Mouse (Mus musculus) embryonic fibroblast, embryonic 13.5 days (primary cell): ENCODE results near the gene Esyt2.

ENCODE experiments used
- CTCF ChIP-seq: IDR thresholded peaks from 2 replicates; pipeline ENCODE4 v1.5.1; 2011; ENCODE audit warnings: mild to moderate bottlenecking, control low read depth, low read length, moderate library complexity, borderline replicate concordance; ENCODE audit not compliant: insufficient read depth
- POLR2A ChIP-seq: IDR thresholded peaks from 2 replicates; pipeline ENCODE4 v1.6.1; 2011; ENCODE audit warnings: low read depth, mild to moderate bottlenecking, control low read depth, low read length, moderate library complexity

DNA sequence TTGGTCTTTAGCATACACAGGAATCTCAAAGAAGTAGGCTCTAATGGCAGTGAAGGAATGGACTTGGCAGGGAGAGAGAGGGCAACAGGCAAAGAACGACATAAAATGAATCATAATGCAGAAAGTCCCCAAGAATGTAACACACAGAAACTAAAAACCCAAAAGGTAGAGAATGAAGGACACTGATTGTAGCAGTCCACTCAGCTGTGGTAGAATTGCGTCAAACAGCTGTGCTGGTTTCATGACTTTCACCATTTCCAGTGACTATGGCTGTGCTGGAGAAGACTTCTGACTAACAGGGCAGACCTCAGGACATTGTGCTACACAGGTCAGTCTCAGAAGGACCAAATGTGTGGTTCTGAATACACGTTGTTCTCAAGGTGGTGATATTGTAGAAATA lies 26.9 kb downstream of the Esyt2 start:
- TF ChIP-seq CTCF (no peak), POLR2A (no peak)
